Mouse (Mus musculus) spleen, postnatal 4 days (tissue): Measurements from ENCODE around the gene Vdac1.
"Not testable (repeated sequence)": the region's sequence is repeated elsewhere in the genome, so short reads cannot be mapped to it uniquely, and the experiment has no call there.

Source experiments
- DNase-seq, 2 experiments: peaks; one replicate each; pipeline ENCODE4 v3.0.0; 2022; ENCODE audit warnings: low spot score in 2 of 2

Vdac1 gene

GRCm38 (mm10) chr11:52344991-52345777, 15.5 kb upstream of the Vdac1 start:
- no peak for DNase-seq

GRCm38 (mm10) chr11:52345939-52346634, 14.6 kb upstream of the Vdac1 start:
- peak; percentile 86 to 93 for DNase-seq

- peak in 1 of 2 experiments; percentile 37 for DNase-seq
These were observed 14.0 kb upstream of the Vdac1 start for GRCm38 (mm10) chr11:52346635-52347005.

DNA sequence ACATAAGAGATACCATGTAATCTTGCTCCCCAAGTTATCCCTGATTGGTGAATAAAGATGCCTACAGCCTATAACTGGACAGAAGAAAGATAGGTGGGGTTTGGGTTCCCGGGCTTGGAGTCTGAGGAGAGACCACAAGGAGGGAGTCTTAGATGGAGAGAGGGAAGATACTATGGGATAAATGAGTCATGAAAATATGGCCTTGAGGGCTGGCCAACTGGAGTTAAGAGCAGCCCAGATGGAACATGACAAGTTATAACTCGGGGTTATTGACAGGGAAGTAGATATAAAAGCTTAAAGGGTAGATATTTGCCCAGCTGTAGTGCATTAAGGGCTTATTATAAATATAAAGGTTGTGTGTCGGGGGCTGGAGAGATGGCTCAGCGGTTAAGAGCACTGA, 12.5 kb upstream of the Vdac1 start:
- DNase-seq: no peak

DNA sequence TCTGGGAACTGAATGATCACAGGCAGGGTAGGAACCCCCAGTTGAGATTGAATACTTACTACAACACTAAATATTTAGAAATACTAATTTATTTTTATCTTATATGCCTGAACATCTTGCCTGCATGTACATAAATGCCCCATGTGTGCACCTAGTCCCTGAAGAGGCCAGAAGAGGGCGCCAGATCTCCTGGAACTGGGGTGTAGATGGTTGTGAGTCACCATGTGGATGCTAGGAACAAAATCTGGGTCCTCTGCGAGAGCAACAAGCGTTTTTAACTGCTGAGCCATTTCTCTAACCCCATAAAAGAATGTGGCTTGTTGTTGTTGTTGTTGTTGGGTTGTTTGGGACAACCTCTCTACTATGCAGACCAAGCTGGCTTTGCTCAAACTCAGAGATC, 11.9 kb upstream of the Vdac1 start:
- no peak for DNase-seq

GRCm38 (mm10) chr11:52350924-52351323, 9.7 kb upstream of the Vdac1 start:
- peak in 1 of 2 experiments; percentile 55 for DNase-seq

GRCm38 (mm10) chr11:52352271-52352670, 8.4 kb upstream of the Vdac1 start:
- no peak for DNase-seq

DNA sequence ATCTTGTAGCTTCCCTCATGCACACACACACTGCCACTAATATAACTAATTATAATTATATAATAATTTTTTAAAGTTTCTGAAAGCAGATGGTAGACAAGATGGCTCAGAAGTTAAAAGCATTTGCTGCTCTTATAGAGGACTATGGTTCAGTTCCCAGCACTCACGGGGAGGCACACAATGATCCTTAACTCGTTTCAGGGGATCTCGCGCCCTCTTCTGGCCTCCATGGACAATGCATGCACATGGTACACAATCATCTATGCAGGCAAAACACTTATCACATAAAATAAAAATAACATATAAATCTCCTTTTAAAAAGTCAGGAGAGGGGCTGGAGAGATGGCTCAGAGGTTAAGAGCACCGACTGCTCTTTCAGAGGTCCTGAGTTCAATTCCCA, 6.0 kb upstream of the Vdac1 start:
- no peak for DNase-seq

- no peak for DNase-seq
These were observed 5.1 kb upstream of the Vdac1 start for GRCm38 (mm10) chr11:52355601-52356000.

GRCm38 (mm10) chr11:52357091-52357490, 3.6 kb upstream of the Vdac1 start:
- DNase-seq: not testable (repeated sequence)

DNA sequence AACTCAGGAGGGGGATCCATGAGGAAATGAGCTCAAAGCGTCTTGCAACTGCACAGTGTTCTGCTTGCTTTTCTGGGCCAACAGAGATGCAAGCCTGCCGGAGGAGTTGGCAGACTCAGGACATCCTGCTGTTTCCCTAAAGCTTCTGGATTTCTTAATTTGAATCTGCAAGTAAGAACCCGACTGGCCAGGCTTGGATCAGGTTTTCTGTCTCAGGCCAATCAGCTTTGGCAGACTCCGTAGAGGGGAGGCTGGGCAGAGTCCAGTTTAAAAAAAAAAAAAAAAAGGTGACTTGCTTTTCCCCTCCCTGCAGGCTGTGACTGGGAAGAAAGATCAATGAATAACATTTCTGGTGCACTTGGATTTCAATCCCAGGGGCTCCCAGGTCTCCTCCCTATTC, 2.1 kb upstream of the Vdac1 start:
- DNase-seq: no peak

- DNase-seq: no peak
These were observed 782 bp upstream of the Vdac1 start for GRCm38 (mm10) chr11:52359686-52360470.

DNA sequence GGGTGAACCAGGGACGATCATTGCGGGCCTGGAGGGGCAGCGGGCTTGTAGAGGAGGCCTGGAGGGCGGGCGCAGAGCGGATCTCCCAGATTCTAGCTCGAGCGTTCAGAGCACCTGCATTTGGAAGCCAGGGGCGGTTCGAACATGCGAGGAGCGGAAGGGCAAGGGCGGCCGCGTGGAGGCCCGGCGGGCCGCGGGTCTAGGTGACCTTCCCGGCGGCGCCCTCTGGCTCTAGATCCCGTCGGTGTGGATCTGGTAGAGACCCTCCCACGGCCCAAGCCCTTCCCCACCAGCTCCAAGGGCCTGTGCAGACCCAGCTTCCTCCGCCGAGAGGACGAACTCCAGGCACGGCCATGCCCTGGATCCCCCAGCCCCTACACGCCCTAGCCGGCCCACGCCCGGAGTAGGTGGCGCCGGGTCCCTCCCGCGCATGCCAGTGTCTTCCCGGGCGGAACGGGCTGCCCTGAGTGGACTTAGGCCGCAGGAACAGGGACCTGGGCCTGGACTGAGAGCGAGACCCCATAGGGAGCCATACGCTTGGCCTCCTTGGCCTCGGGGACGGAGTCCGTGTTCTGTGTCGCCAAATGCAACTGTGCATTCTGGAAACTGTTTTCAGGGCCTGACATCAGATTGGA, 744 bp downstream of the Vdac1 start:
- DNase-seq: peak; percentile 48 to 80

GRCm38 (mm10) chr11:52364376-52364775, 3.7 kb downstream of the Vdac1 start:
- DNase-seq: no peak

GRCm38 (mm10) chr11:52365143-52365542, 4.5 kb downstream of the Vdac1 start:
- no peak for DNase-seq

DNA sequence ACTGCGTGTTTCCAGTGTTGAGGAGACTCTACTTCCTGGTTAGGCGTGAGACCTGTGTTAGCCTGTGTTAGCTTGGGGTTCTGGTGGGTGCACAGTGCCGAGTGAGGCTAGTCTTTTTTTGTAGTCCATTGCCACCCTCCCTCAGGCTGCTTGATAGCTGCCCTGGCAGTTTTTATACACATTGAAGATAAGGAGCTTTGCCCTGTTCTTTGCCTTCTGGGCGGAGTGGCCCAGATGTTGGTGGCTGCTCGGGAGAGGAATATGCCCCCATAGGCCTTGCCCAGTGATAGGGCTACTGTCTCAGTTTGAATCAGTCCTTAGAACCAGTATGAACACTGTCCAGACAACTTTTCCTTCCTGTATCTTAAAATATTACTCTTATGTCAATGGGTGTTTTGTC, 5.7 kb downstream of the Vdac1 start:
- DNase-seq: no peak

GRCm38 (mm10) chr11:52368176-52368985, 7.7 kb downstream of the Vdac1 start:
- no peak for DNase-seq

DNA sequence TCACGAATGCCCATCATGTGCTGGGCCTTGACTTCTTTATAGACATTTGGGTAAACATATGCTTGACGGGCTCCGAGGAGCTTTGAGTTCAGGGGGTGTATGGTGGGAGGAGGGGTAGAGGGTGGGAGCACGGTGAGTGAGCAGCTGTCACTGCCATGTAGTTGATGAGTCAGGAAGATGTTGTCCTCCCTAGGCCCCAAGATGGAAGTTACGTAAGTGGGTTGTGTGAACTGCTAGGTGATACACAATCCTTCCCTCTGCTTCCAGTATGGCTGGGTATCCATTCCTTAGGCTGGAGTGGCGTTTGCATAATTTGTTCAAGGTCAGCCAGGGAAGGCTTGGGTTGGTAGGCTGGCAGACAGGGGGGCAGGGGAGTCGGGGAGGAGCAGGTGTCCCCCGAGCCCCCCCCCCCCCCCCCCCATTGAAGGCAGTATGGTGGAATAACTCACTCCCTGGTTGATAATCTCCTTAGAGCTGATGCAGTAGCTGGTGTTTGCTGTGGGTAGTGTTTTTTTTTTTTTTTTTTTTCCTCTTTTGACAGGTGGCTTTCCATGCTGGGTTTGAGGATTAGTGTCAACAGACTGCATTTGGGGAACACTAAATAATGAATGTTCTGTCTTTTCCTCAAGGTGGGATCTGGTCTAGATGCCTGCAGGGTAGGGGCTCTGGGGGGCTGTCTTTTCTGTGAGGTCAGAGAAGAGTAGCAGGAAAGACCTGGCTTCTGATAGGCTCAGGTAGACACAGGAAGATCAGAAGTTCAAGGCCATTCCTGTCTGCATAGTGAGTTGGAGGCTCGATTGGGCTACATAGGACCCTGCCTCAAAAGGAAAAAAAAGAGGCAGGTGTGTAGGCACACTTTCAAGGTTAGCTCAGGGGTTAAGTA, 8.8 kb downstream of the Vdac1 start:
- no peak for DNase-seq

DNA sequence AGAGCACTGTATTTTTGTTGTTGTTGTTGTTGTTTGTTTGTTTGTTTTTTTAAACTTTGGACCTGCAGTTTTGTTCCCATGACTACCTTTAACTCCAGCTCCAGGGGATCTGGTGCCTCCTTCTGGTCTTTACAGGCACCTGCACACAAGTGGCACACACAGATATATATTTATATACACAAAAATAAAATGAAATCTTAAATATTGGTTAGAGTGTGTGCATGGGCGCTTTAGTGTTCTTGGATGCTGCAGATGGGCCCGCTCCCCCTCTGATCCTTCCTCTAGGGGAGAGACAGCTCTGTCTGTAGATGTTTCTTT, 9.4 kb downstream of the Vdac1 start:
- no peak for DNase-seq

DNA sequence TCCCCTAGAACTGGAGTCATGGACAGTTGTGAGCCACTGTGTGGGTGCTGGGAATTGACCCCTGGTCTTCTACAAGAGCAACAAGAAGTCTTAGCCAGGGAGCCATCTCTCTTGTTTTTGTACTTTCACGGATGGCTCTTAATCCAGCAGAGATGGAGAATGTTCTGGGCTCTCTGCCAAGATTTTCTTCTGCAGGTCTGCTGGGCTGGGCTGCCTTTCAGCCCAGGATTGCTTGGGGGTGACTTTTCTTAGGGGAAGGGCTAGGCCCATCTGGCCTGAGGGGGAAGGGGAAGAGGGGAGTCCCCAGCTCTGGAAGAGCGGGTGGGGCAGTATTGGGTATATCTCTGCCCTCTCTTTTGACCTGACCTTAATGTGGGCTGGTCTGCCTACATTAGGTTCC, 9.9 kb downstream of the Vdac1 start:
- no peak for DNase-seq
